Mouse (Mus musculus) E14TG2a.4 (cell line): Measurements from ENCODE around the gene Fam206a.

Source experiments
- CTCF ChIP-seq: conservative IDR thresholded peaks from 2 replicates; pipeline ENCODE4 v1.5.1; 2014; ENCODE audit warnings: low read length
- POU5F1 ChIP-seq: IDR thresholded peaks from 2 replicates; pipeline ENCODE4 v1.6.1; 2014; ENCODE audit warnings: low read length, borderline replicate concordance

DNA sequence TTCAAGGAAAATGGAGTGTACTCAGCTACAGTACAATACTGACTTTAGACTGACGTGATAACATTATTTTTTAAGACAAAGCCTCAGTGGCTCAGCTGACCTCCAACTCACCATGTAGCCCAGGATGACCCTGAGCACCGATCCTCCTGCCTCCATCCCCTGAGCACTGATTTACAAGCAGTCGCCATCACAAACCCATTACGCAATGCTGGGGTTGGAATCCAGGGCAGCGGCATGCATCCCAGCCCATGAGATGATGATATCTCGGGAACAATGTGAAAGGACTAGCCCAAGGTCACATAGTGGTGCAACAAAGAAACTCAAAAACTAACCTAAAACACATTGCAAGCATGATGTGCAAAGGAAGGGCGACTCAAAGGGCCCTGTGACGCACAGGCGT lies 22.1 kb downstream of the Fam206a start:
- no peak for TF ChIP-seq CTCF
- no peak for TF ChIP-seq POU5F1
